Mouse (Mus musculus) thymus, adult 2 months (tissue): ENCODE results near the gene Grk3.

Experiments used
- CTCF ChIP-seq: fragments of 200-500 bp; IDR thresholded peaks from 2 replicates; pipeline ENCODE4 v1.5.1; 2012; ENCODE audit warnings: mild to moderate bottlenecking, control low read depth, low read length, moderate library complexity, borderline replicate concordance; ENCODE audit not compliant: control insufficient read depth, poor library complexity, insufficient read depth; ENCODE audit errors: extremely low read depth
- POLR2A ChIP-seq: fragments of 200-500 bp; IDR thresholded peaks from 2 replicates; pipeline ENCODE4 v1.6.1; 2012; ENCODE audit warnings: mild to moderate bottlenecking, low read length, control low read depth, moderate library complexity; ENCODE audit not compliant: control insufficient read depth, poor library complexity, insufficient read depth; ENCODE audit errors: extremely low read depth

GRCm38 (mm10) chr5:113014808-113015235, 769 bp downstream of the Grk3 start:
- no peak for TF ChIP-seq CTCF
- TF ChIP-seq POLR2A: no peak
